Mouse (Mus musculus): Measurements from ENCODE around the gene Cdkn2aipnl. TPM values are rescaled to one million over a fixed set of nuclear protein-coding genes. Genes with fewer than 3 reads are reported as not detected.

Cdkn2aipnl gene
- 128 and 133 TPM in 2 replicates for polyA plus RNA-seq (2016; fragmentation: Nextera tagmentation; extraction: Ambion mirVana)

GRCm38 (mm10) chr11:51967443-51968401 lies at the start of gene Cdkn2aipnl:
TSS of gene Cdkn2aipnl (plus strand) at chr11:51967661.
- WGBS = 3% methylated on average over 63 of the region's 63 CpGs
- no peaks in the 10 kb centered on the region for H3K9me3 ChIP-seq
- peaks cover 38% of the 10 kb centered on the region for H3K36me3 ChIP-seq (replicated peaks)
- peak; percentile 96 for DNase-seq (ENCODE audit: low spot score)
- peaks cover 19% of the 10 kb centered on the region for H3K4me1 ChIP-seq
- peak within 1 kb of the TSS; percentile 74 for H3K4me3 ChIP-seq
- H3K27me3 ChIP-seq (replicated peaks; ENCODE audit: low read depth, poor library complexity, severe bottlenecking) = no peaks in the 10 kb centered on the region
- peak within 1 kb of the TSS; percentile 92 for H3K27ac ChIP-seq (replicated peaks)

GRCm38 (mm10) chr11:51917951-51918350 lies 49.5 kb upstream of the Cdkn2aipnl start:
- Histone ChIP-seq H3K4me1 (peaks cover 23% of the 10 kb centered on the region), H3K4me3 (no peak overlapping the region), H3K27me3 (replicated peaks; ENCODE audit: low read depth, poor library complexity, severe bottlenecking) (peaks cover 14% of the 10 kb centered on the region; the same call in 1 of the 2 replicates), H3K9me3 (0 out of 2 replicates have a peak, but pooled peaks cover under 1% of the 10 kb centered on the region), H3K36me3 (replicated peaks) (no peaks in the 10 kb centered on the region), H3K27ac (replicated peaks) (no peak overlapping the region)
- DNase-seq (ENCODE audit: low spot score) = no peak
- 67% methylated on average over 2 of the region's 2 CpGs for WGBS

- Histone ChIP-seq H3K4me3 (no peak overlapping the region), H3K36me3 (replicated peaks) (no peaks in the 10 kb centered on the region), H3K27ac (replicated peaks) (no peak overlapping the region), H3K27me3 (replicated peaks; ENCODE audit: low read depth, poor library complexity, severe bottlenecking) (peaks cover 14% of the 10 kb centered on the region; the same call in 1 of the 2 replicates), H3K4me1 (peaks cover 23% of the 10 kb centered on the region), H3K9me3 (peaks cover 7% of the 10 kb centered on the region; the same call in 1 of the 2 replicates)
- whole genome bisulfite sequencing = 88% methylated on average over 2 of the region's 2 CpGs
- no peak for DNase-seq (ENCODE audit: low spot score)
These were observed 48.9 kb upstream of the Cdkn2aipnl start for GRCm38 (mm10) chr11:51918576-51918975.

- Histone ChIP-seq H3K27ac (replicated peaks) (no peak overlapping the region), H3K9me3 (peaks cover 10% of the 10 kb centered on the region; the same call in 1 of the 2 replicates), H3K27me3 (replicated peaks; ENCODE audit: low read depth, poor library complexity, severe bottlenecking) (0 out of 2 replicates have a peak, but pooled peaks cover 4% of the 10 kb centered on the region), H3K36me3 (replicated peaks) (no peaks in the 10 kb centered on the region), H3K4me3 (no peak overlapping the region), H3K4me1 (peaks cover 9% of the 10 kb centered on the region)
- 78% methylated on average over 8 of the region's 8 CpGs for WGBS
- DNase-seq (ENCODE audit: low spot score) = no peak
These were observed 45.9 kb upstream of the Cdkn2aipnl start for GRCm38 (mm10) chr11:51921355-51922125.

- Histone ChIP-seq H3K4me3 (no peak overlapping the region), H3K4me1 (0 out of 2 replicates have a peak, but pooled peaks cover 4% of the 10 kb centered on the region), H3K27ac (replicated peaks) (no peak overlapping the region), H3K9me3 (peaks cover 10% of the 10 kb centered on the region; the same call in 1 of the 2 replicates), H3K36me3 (replicated peaks) (no peaks in the 10 kb centered on the region), H3K27me3 (replicated peaks; ENCODE audit: low read depth, poor library complexity, severe bottlenecking) (0 out of 2 replicates have a peak, but pooled peaks cover 3% of the 10 kb centered on the region)
- WGBS = 71% methylated on average over 3 of the region's 3 CpGs
- DNase-seq (ENCODE audit: low spot score) = no peak
These were observed 45.0 kb upstream of the Cdkn2aipnl start for GRCm38 (mm10) chr11:51922421-51922841.

- Histone ChIP-seq H3K36me3 (replicated peaks) (no peaks in the 10 kb centered on the region), H3K4me3 (no peak overlapping the region), H3K4me1 (no peaks in the 10 kb centered on the region), H3K27me3 (replicated peaks; ENCODE audit: low read depth, poor library complexity, severe bottlenecking) (no peaks in the 10 kb centered on the region), H3K27ac (replicated peaks) (no peak overlapping the region), H3K9me3 (peaks cover 10% of the 10 kb centered on the region; the same call in 1 of the 2 replicates)
- 75% methylated on average over 6 of the region's 6 CpGs for WGBS
- no peak for DNase-seq (ENCODE audit: low spot score)
These were observed 41.9 kb upstream of the Cdkn2aipnl start for GRCm38 (mm10) chr11:51925595-51925994.

- Histone ChIP-seq H3K27me3 (replicated peaks; ENCODE audit: low read depth, poor library complexity, severe bottlenecking) (no peaks in the 10 kb centered on the region), H3K36me3 (replicated peaks) (no peaks in the 10 kb centered on the region), H3K27ac (replicated peaks) (no peak overlapping the region), H3K9me3 (peaks cover 10% of the 10 kb centered on the region; the same call in 1 of the 2 replicates), H3K4me3 (no peak overlapping the region), H3K4me1 (no peaks in the 10 kb centered on the region)
- 87% methylated on average over 1 of the region's 1 CpGs for WGBS
- no peak for DNase-seq (ENCODE audit: low spot score)
These were observed 41.1 kb upstream of the Cdkn2aipnl start for GRCm38 (mm10) chr11:51926385-51926784.

- Histone ChIP-seq H3K4me1 (no peaks in the 10 kb centered on the region), H3K27me3 (replicated peaks; ENCODE audit: low read depth, poor library complexity, severe bottlenecking) (no peaks in the 10 kb centered on the region), H3K4me3 (no peak overlapping the region), H3K27ac (replicated peaks) (no peak overlapping the region), H3K9me3 (peaks cover 10% of the 10 kb centered on the region; the same call in 1 of the 2 replicates), H3K36me3 (replicated peaks) (no peaks in the 10 kb centered on the region)
- WGBS = 86% methylated on average over 2 of the region's 2 CpGs
- no peak for DNase-seq (ENCODE audit: low spot score)
These were observed 40.4 kb upstream of the Cdkn2aipnl start for GRCm38 (mm10) chr11:51927106-51927505.

- Histone ChIP-seq H3K4me3 (no peak overlapping the region), H3K4me1 (no peaks in the 10 kb centered on the region), H3K27me3 (replicated peaks; ENCODE audit: low read depth, poor library complexity, severe bottlenecking) (no peaks in the 10 kb centered on the region), H3K27ac (replicated peaks) (no peak overlapping the region), H3K9me3 (no peaks in the 10 kb centered on the region), H3K36me3 (replicated peaks) (no peaks in the 10 kb centered on the region)
- 82% methylated on average over 1 of the region's 1 CpGs for WGBS
- no peak for DNase-seq (ENCODE audit: low spot score)
These were observed 36.3 kb upstream of the Cdkn2aipnl start for GRCm38 (mm10) chr11:51931138-51931537.

- Histone ChIP-seq H3K4me1 (no peaks in the 10 kb centered on the region), H3K4me3 (no peak overlapping the region), H3K27ac (replicated peaks) (no peak overlapping the region), H3K27me3 (replicated peaks; ENCODE audit: low read depth, poor library complexity, severe bottlenecking) (no peaks in the 10 kb centered on the region), H3K9me3 (no peaks in the 10 kb centered on the region), H3K36me3 (replicated peaks) (no peaks in the 10 kb centered on the region)
- 88% methylated on average over 9 of the region's 9 CpGs for WGBS
- DNase-seq (ENCODE audit: low spot score) = no peak
These were observed 35.7 kb upstream of the Cdkn2aipnl start for GRCm38 (mm10) chr11:51931790-51932189.

- Histone ChIP-seq H3K9me3 (no peaks in the 10 kb centered on the region), H3K27me3 (replicated peaks; ENCODE audit: low read depth, poor library complexity, severe bottlenecking) (no peaks in the 10 kb centered on the region), H3K36me3 (replicated peaks) (no peaks in the 10 kb centered on the region), H3K4me3 (no peak overlapping the region), H3K27ac (replicated peaks) (no peak overlapping the region), H3K4me1 (peaks cover 5% of the 10 kb centered on the region; the same call in 1 of the 2 replicates)
- DNase-seq (ENCODE audit: low spot score) = no peak
- WGBS = 89% methylated on average over 3 of the region's 3 CpGs
These were observed 33.2 kb upstream of the Cdkn2aipnl start for GRCm38 (mm10) chr11:51934230-51934629.
